Mouse (Mus musculus) layer of hippocampus, adult 2 months (tissue): ENCODE measurements around the gene Herc3. TPM values are rescaled to one million over a fixed set of nuclear protein-coding genes. Genes with fewer than 3 reads are reported as not detected.

Experiments
- DNase-seq, 2 experiments: peaks; one replicate each; pipeline ENCODE4 v3.0.0; 2022; ENCODE audit warnings: low spot score in 2 of 2
- H3K27ac ChIP-seq: fragments of 200-600 bp; 2 replicates; pipeline ENCODE4 v1.8.1; 2022
- H3K4me3 ChIP-seq: fragments of 200-600 bp; 2 replicates; pipeline ENCODE4 v1.8.1; 2022; ENCODE audit warnings: mild to moderate bottlenecking
- CTCF ChIP-seq: fragments of 200-600 bp; conservative IDR thresholded peaks from 2 replicates; pipeline ENCODE4 v1.8.1; 2022; ENCODE audit warnings: antibody characterized with exemption, mild to moderate bottlenecking, moderate library complexity
- total RNA-seq, 2 experiments: library from RNA; stranded (reverse); gene quantifications; 2 replicates each; pipeline ENCODE4 v1.2.3; 2021

Herc3 gene
- total RNA-seq, 2 experiments from 2014 or later: 245 to 249 TPM

- DNase-seq: no peak
- H3K27ac ChIP-seq: peak overlapping the region; percentile 95; the same call in 1 of the 2 replicates
- no peak overlapping the region for H3K4me3 ChIP-seq
Observed at GRCm38 (mm10) chr6:58907791-58908190, 76.5 kb downstream of the Herc3 start.

DNA sequence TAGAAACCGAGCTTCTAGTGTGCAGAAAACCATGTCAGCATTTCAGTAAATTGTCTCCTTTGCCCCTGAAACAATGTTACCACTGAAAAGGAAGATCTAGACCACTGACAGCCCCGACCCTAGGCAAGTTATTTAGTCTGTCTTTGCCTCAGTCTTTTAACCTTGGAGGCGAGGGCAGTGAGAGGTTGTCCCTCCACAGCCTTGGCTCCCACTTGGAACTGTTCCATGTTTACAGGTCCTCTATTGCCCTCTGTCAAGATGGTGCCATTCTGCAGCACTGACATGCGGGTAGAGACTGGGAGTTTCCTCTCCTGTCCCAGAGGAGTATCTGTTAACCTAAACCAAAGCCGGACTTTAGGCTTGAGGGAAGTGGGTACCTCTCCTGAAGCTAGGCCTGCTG is 81.6 kb downstream of the Herc3 start:
- DNase-seq: no peak
- Histone ChIP-seq H3K4me3 (no peak overlapping the region), H3K27ac (no peak overlapping the region)
- TF ChIP-seq CTCF: no peak

More at GRCm38 (mm10) chr6:58907791-58908190, 76.5 kb downstream of the Herc3 start:
- no peak for TF ChIP-seq CTCF

GRCm38 (mm10) chr6:58913551-58913950 is 82.3 kb downstream of the Herc3 start:
- DNase-seq: no peak
- TF ChIP-seq CTCF: no peak
- Histone ChIP-seq H3K27ac (no peak overlapping the region), H3K4me3 (no peak overlapping the region)

DNA sequence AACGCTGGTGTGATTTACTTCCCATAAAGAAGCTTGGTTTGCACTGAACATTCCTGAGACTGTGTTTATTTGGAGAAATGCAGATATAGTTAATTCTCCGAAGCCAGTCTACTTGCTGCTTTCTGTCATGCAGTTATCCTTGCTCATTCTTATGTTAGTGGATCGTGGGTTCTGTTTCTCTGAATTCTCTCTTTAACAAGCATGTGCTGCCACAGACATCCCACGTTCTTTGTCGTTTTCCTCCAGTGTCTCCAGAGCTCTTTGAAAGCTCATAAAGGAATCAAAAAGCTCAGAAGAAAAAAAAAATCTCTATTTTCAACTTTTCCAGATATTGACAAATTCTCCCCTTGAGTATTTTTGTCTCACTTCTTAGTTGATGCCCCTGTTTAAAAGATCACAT is 82.7 kb downstream of the Herc3 start:
- DNase-seq: no peak
- no peak for TF ChIP-seq CTCF
- no peak overlapping the region for H3K4me3 ChIP-seq
- no peak overlapping the region for H3K27ac ChIP-seq

- H3K4me3 ChIP-seq: no peak overlapping the region
- no peak for TF ChIP-seq CTCF
- DNase-seq: no peak
- no peak overlapping the region for H3K27ac ChIP-seq
Observed at GRCm38 (mm10) chr6:58916498-58916897, 85.2 kb downstream of the Herc3 start.

GRCm38 (mm10) chr6:58920735-58921134 is 89.5 kb downstream of the Herc3 start:
- DNase-seq: peak in 1 of 2 experiments; percentile 51
- peak overlapping the region; percentile 24; the same call in 1 of the 2 replicates for H3K27ac ChIP-seq
- H3K4me3 ChIP-seq: no peak overlapping the region
- TF ChIP-seq CTCF: no peak

DNA sequence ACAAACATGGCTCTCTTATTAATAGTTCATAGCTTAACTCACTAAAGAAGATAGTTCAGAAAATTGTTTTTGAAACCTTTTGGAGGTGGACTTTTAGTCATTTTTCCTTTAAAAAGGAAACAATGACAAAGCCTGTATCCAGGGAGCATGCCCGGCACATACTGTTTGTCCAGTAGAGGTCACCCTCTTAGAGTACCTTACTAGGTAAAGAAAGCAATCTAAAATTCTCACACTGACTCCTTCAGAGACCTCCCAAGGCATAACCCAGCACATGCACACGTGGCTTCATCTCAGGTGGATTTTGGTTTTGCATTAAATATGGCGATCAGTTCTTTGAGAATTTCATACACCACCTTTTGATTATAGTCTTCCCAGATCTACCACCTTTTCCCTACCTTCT is 90.4 kb downstream of the Herc3 start:
- DNase-seq: no peak
- TF ChIP-seq CTCF: peak; percentile 67

DNA sequence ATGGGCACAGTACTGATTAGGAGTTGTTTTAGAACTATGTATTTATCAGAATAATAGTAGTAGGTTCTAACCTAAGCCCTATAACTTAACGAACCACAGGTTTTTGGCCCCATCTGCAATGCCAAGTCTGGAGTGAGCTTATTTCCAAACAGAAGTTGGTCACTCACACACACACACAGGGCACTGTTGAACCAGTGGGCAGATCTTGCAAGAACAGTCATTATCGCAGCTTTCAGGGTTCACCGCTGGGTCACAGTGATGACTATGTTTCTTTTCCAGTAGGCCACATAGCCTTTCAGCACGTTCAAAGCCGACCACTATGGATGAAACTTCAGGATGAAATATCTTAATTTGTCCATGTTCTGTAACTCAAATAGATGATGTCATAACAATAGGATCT is 91.2 kb downstream of the Herc3 start:
- no peak overlapping the region for H3K4me3 ChIP-seq
- no peak for DNase-seq
- no peak overlapping the region for H3K27ac ChIP-seq
- no peak for TF ChIP-seq CTCF

More for the DNA sequence above, 90.4 kb downstream of the Herc3 start:
- H3K4me3 ChIP-seq: no peak overlapping the region
- no peak overlapping the region for H3K27ac ChIP-seq

DNA sequence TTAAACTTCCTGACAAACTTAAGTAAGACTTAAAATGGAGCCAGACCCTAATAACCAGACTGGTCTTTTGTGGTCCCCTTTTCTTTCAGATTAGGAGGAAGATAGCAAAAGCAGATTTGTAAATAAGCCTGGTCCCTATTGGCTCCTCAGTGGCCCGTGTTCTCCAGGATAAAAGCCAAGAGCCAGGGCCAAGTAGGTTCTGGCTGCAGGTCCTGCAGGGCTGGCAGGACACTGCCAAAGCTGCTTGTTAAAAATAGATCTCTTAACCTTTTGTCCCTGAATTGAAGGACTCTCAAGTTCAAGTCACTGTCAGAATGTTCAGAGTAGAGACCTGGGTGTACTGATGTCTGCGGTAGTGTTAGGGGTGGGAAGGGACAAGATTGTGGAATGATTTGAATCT is 96.6 kb downstream of the Herc3 start:
- H3K27ac ChIP-seq: peak overlapping the region; percentile 70
- no peak overlapping the region for H3K4me3 ChIP-seq
- no peak for TF ChIP-seq CTCF
- no peak for DNase-seq

DNA sequence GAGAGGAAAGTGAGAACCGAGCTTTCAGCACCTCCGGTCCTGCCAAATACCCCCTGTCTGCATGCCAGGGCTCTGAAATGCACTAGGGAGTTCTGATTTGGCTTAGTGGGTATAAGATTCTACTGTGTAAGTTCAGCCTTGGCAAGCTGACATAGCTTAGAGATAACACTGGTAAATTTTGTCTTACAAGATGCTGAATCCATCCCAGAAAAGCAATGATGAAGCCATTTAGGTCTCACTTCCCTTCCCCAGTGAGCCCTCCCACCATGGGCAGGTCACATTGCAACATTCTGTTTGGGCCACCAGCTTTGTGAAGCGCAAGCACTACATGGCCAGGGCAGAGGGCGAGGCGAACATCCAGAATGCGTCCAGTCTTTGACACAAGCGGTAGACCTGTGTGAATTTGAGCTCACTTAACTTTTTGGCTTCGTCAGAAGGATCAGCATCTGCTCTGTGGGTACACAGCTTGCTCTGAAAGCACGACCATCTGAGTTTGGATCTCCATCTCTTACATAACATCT is 98.7 kb downstream of the Herc3 start:
- Histone ChIP-seq H3K4me3 (no peak overlapping the region), H3K27ac (peak overlapping the region; percentile 43)
- no peak for TF ChIP-seq CTCF
- DNase-seq: no peak

- no peak for TF ChIP-seq CTCF
- Histone ChIP-seq H3K4me3 (no peak overlapping the region), H3K27ac (peak overlapping the region; percentile 43)
- no peak for DNase-seq
Observed at GRCm38 (mm10) chr6:58931149-58931548, 99.9 kb downstream of the Herc3 start.

GRCm38 (mm10) chr6:58932515-58933188 is 101.4 kb downstream of the Herc3 start:
- no peak for DNase-seq
- H3K4me3 ChIP-seq: no peak overlapping the region; the same call in 1 of the 2 replicates
- H3K27ac ChIP-seq: peak overlapping the region; percentile 93
- no peak for TF ChIP-seq CTCF

DNA sequence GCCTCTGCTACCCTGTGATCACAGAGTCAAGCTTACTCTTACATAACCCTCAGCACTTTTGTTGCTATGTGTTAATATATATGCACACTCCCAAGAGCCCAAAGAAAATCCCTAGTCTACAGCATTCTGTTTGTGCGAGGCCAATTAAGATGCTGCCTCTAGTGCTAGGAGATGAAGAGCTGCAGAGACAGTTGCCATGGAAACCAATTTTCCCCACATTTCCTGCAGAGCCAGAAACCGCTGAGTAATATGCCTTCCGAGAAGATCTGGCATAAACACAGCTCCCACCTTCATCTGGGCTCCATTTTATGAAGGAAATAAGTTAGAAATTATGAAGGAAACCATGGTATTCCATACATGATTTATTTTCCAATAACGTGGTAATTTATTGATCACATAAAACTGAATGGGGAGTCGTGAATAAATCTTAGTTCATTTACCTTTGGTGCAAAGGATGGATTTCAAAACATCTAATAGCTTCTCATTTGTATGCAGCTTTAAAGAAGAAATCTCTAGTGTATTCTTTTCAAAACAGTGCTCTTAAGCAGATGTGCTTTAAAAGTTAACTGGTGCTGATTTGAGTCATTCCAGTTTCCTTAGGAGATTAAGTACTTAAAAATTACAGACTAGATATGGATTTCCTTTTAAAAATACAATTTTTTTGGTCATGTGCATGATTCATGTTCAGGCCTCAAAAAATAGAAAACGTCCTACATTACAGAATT is 102.1 kb downstream of the Herc3 start:
- Histone ChIP-seq H3K4me3 (no peak overlapping the region; the same call in 1 of the 2 replicates), H3K27ac (peak overlapping the region; percentile 93)
- peak; percentile 75 to 93 for DNase-seq
- peak; percentile 50 for TF ChIP-seq CTCF
